ENCODE assay signal across 8 mouse cellular contexts in the genomic region with DNA sequence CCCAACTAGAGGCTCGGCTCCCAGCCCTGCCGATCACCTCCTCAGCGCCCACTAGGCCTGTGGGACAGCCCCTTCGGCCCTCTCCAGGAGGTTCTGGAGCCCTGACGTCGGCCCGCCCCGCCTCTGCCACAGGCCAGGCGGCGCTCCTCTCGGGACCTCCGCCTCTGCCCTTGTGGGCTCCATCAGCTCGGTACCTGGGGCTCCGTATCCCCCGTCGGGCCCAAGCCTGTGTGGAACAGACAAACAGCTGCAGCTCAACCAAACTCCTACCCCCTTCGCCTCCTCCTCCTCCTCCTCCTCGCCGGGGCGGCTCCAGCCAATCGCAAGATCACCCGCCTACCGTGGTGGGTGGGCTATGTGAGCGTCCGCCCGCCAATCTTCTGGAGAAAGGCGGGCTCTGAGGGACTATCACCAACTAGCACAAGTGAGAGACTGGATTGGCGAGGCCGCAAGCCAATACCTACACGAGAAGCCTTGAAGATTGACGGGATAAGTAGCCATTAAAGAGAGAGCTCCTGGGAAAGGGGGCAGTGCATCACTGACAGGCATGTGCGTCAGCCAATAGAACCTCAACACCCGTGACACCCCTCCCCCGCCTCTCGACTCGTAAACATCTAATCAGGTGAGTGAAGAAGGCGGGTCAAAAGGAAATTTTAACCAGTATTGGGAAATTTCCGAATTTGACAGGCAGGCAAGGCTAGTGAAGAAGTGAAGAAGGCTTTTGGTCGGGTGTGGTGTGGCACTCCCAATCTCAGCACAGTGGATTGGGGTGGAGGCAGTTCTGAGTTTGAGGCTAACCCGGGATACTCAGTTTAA. TPM values are rescaled to one million over a fixed set of nuclear protein-coding genes. Genes with fewer than 3 reads are reported as not detected.
DNase-seq lines count a peak whose midpoint lies in the region; ATAC-seq lines count a peak whose summit lies in the region.

A gene (minus strand): TSS at position 273 of the 816 bp plus-strand sequence.

- WGBS in hindbrain, embryonic 16.5 days = 1% methylated on average over 39 of the region's 40 CpGs
- WGBS in macrophage (ENCODE audit: missing documents) = 2% methylated on average over 40 of the region's 40 CpGs

- H3K9me3 ChIP-seq in hindbrain, embryonic 16.5 days (ENCODE audit: control insufficient read depth, low read length) = no peaks in the 10 kb centered on the region

- peaks cover 7% of the 10 kb centered on the region for H3K4me1 ChIP-seq in hindbrain, embryonic 16.5 days (ENCODE audit: control insufficient read depth, insufficient read depth, low read depth, low read length)

- H3K27ac ChIP-seq in hindbrain, embryonic 16.5 days (ENCODE audit: low read depth, low read length) = peak within 1 kb of the TSS; percentile 97
- peak within 1 kb of the TSS; percentile 73 for H3K27ac ChIP-seq in macrophage

- H3K36me3 ChIP-seq in hindbrain, embryonic 16.5 days (ENCODE audit: control insufficient read depth, insufficient read depth, low read length) = no peaks in the 10 kb centered on the region
- peaks cover 31% of the 10 kb centered on the region for H3K36me3 ChIP-seq in macrophage (ENCODE audit: inconsistent target)

- H3K4me2 ChIP-seq in hindbrain, embryonic 16.5 days (ENCODE audit: low read length) = peak within 1 kb of the TSS; percentile 74

- H3K9ac ChIP-seq in hindbrain, embryonic 16.5 days (ENCODE audit: low read depth, low read length) = peak within 1 kb of the TSS; percentile 98

- peak within 1 kb of the TSS; percentile 89 for H3K4me3 ChIP-seq in hindbrain, embryonic 16.5 days (ENCODE audit: low read length)
- peak within 1 kb of the TSS; percentile 83 for H3K4me3 ChIP-seq in macrophage (ENCODE audit: inconsistent target)

- peak; percentile 93 for DNase-seq in WW6 (ENCODE audit: low read depth, low spot score)
- DNase-seq in cerebellum, postnatal 4 days (ENCODE audit: low spot score in 2 of 2) = peak; percentile 95 to 96
- DNase-seq in gastrocnemius, adult 18-20 months (ENCODE audit: low spot score) = peak; percentile 99
- DNase-seq in left cerebral cortex, adult 18-20 months (ENCODE audit: low spot score in 2 of 2) = peak; percentile 96 to 98
- peak; percentile 100 for DNase-seq in right cerebral cortex, adult 18-20 months
- peak; percentile 91 for DNase-seq in urinary bladder, postnatal 10 days (ENCODE audit: low spot score)

- peak; percentile 99 for ATAC-seq in hindbrain, embryonic 16.5 days

- H3K79me2 ChIP-seq in macrophage (ENCODE audit: inconsistent target) = peaks cover 44% of the 10 kb centered on the region

- H3K27me3 ChIP-seq in hindbrain, embryonic 16.5 days (replicated peaks; ENCODE audit: control insufficient read depth, insufficient read depth, low read length) = no peaks in the 10 kb centered on the region

RNA-seq across cellular contexts. Expression of the gene that starts here (rescaled TPM):
- 10 to 100 TPM; 90.8 to 92.1 TPM for total RNA-seq in gastrocnemius, adult 18-20 months (2021)
- polyA plus RNA-seq in hindbrain, embryonic 16.5 days (2015; fragmentation: Nextera tagmentation; extraction: Ambion mirVana) = 118 and 130 TPM in 2 replicates
- total RNA-seq in left cerebral cortex, adult 18-20 months (2021) = 100 to 1,000 TPM; 131 to 136 TPM
- 100 to 1,000 TPM in 9 of 26 experiments, 10 to 100 TPM in 17; 45.7 to 192 (median 87.8) TPM for total RNA-seq in macrophage (2018; cell fraction: chromatin; rRNA removed)
- 100 to 1,000 TPM; 107 to 165 (median 130) TPM for total RNA-seq in macrophage (2018; cell fraction: cytosol; rRNA removed)
- total RNA-seq in macrophage (2018; cell fraction: nucleus; rRNA removed) = 100 to 1,000 TPM in 18 of 26 experiments, 10 to 100 TPM in 8; 85.9 to 188 (median 116) TPM
- polyA plus RNA-seq in macrophage (2018) = 97.5 to 143 TPM (median 120 TPM) in 3 replicates

Comparison
In these comparisons a context has a peak if more than half of its experiments do, and no peak if none do; other contexts are left out.
1. Peak in every context shown above with its lines: DNase-seq, ATAC-seq, H3K4me3 ChIP-seq and H3K27ac ChIP-seq.